Mouse (Mus musculus): ENCODE data around the gene Terb1. TPM values are rescaled to one million over a fixed set of nuclear protein-coding genes. Genes with fewer than 3 reads are reported as not detected.

Gene Terb1
- total and polyA plus RNA-seq, 3 experiments = not detected

DNA sequence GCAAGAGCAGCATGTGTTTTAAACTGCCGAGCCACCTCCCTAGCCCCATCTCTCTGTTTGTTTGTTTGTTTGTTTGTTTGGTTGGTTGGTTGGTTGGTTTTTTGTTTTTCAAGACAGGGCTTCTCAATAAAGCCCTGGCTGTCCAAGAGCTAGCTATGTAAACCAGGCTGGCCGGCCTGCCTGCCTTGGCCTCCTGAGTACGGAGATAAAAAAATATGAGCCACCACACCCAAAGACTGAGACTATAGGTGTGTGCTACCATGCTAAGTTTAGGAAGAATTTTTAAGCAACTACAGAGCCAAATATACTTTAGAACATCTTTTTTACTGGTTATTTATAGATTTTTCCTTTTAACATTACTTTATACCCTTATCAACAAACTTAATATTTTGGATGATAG is 57.5 kb downstream of the Terb1 start:
- DNase-seq = no peak

DNA sequence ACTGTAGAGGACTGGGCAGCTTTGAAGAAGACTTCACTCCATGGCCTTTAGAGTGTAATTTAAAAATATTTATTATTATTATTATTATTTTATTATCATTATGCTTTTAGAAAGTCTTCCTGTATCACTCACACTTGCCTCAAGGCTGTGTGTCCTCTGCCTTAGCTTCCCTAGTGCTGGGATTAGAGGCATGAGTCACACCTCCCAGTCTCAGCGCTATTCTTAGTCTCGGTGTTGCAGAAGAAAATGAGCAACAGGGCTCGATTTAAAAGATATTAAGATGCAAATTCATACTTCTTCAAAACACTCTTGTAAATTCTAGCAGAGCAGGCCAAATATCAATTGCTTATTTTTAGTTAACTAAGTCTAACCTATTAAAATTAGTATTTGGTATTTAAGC is 60.9 kb downstream of the Terb1 start:
- DNase-seq = peak; percentile 27

DNA sequence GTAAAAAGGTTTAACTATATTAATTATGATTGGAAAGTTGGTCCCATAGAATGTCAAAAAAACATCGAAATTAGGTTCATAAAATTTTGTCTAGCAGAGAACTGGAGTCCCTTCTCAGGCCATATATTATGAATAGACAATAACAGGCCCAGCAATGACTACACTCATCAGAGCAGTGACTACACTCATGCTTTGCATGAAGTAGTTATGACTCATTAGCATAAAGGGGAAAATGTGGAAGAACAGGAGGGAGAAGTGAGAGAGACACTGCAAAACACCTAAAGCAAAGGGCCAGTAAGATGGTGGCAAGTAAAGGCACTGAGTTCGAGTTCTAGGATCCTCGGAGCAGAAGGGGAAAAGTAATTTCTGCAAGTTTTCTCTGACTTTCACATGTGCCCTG is 63.7 kb downstream of the Terb1 start:
- no peak for DNase-seq

DNA sequence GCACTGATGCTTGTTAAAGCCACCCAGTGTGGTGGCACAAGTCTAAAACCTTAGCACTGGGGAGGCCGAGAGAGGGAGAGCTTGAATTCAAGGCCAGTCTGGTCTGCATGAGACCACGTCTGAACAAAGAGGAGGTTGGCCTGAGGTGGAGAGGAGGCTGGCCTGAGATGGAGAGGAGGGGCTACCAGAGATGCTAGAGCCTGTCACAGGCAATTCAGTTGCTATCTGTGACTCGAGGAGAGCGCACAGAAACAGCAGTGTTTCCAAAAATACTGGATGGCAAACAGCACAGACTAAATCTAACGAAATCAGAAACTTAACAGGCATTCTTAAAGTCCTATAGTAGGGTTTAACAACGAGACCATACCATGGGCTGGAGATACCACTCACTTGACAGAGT is 64.5 kb downstream of the Terb1 start:
- DNase-seq = no peak

DNA sequence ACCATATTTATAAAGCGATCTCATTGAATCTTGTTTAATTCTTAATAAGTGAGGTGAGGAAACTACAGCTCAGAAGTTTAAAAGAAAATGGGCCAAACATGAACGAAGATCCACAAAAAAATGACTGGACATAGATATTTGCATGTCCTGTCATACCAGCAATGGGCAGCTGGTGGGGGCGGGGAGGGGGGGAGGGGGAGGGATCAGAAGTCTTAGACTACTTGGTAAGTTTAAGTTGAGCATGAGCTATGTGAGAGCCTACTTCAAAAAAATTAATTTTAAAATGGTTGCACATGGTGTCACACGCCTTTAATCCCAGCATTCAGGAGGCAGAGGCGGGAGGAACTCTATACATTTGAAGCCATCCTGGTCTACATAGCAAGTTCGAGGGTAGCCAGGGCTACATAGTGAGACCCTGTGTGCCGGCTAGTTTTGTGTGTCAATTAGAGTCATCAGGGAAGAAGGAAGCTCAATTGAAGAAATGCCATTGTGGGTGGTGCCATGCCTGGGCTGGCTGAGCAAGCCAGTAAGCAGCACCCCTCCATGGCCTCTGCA is 66.5 kb downstream of the Terb1 start:
- no peak for DNase-seq

DNA sequence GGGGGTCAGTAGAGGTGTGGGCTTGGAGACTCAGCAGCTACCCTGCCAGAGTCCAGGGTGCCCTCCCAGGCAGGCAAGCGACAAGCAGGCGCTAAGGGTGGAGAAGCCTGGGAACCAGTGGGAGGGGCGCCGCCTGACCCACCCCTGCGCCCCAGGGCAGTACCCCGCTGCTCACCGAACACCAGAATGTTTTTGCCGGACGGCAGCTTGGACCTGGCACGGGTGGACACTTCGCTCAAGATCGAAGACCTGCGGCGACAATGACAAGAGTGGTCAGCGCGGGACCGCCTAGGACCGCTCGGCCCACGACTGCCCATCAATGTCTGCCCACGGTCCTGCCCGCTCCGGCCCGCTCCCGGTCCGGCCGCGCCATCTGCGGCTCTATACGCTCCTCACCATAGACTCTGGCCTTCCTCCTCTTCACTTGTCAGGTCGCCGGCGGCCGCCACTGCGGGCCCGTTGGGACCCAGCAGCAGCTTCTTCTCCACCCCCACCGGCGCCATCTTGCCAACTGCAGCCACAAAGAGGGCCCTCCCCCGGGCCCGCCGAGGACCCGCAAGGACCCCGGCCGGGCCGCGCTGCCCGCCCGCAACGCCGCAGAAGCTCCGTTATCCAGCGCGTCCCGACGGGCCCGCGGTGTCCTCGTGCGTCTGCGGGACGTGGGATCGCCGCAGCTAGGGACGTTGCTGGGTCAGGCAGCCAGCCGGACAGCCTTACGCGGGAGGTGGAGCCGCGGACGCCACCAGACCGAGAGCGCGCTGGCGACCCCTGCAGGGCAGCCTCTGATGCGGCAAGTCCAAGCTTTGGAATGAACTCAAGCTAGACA is 67.2 kb downstream of the Terb1 start, which contains the start of gene Dync1li2:
Dync1li2 (minus strand) TSS at position 749 of the 826 bp plus-strand sequence.
- DNase-seq = peak; percentile 94

DNA sequence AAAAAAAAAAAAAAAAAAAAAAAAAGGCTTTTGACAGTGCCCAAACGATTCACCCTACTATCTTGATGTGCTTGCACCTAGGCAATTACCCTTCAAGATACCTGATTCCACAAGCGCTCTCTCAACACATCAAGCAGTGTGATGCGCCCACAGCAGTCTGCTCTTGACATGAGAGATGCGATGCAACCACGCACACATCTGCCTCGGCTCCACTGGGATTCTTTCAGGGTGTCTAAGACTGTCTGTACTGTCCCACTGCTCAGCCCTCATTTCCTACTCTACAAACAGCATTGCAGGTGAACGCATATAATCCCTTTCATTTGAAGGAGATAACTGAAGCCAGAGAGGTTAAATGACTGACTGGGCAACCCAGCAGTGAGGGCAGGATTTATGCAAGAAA is 68.1 kb downstream of the Terb1 start:
- DNase-seq = no peak

DNA sequence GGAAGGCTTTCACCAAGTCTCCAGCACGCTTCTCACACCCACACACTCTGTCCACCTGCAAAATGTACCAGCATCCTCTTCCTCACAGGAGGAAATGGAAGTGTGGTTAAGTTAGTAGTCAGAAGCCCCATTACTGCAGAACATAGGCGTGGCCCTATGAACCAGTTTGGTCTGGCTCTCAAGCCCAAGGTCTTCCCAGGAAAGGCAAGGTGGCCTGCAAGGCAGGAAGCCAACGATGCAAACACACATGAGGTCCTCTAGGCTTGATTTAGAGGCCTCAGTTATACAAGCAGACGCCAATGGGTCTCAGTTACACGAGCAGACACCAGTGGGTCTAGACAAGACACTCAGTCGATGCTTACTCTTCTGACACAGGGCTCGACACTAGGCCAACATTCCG is 70.2 kb downstream of the Terb1 start:
- DNase-seq = no peak

DNA sequence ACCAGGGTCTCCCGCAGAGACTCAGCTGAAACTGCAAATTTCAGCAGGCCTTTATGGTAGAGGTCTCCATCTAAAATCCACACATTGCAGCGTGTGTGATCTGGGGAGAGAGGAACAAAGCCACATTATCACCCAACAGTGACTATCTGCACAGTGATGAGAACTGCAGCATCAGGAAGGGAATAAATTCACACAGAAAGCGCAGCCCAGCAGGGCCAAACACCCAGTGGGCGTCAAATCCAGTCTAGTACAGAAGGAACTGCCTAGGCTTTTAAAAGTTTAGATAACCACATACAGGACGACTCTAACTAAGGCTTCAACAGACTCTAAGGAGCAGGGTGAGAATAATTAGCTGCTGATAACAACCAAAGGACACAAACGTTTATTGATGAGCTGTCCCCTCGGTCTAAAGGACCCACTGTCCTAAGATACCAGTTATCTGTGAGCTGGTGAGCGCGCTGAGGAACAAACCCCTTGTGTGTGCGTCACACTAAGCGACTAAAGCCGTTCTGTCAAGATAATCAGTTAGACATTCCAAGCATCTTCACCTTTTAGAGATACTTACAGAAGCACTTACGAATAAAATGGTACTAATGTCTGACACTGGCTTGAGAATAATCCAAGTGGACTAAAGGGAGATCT is 72.1 kb downstream of the Terb1 start:
- no peak for DNase-seq

DNA sequence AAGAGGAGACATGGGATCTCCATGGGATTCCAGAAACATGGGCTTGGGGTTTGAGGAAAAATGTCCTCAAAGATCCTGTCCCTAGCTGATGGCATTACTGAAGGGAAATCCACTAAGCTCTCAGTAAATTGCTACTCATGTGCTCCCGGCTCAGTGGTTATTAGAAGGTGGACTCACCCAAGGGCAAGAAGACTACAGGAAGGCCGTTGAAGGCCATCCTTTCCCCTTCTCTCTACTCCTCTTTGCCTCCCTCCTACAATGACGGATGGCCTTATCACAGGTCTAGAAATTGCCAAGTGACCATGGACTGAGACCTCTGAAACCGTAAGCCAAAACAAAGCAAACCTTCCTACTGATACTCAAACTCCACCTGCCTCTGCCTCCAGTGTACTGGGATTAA is 73.1 kb downstream of the Terb1 start:
- DNase-seq = no peak

DNA sequence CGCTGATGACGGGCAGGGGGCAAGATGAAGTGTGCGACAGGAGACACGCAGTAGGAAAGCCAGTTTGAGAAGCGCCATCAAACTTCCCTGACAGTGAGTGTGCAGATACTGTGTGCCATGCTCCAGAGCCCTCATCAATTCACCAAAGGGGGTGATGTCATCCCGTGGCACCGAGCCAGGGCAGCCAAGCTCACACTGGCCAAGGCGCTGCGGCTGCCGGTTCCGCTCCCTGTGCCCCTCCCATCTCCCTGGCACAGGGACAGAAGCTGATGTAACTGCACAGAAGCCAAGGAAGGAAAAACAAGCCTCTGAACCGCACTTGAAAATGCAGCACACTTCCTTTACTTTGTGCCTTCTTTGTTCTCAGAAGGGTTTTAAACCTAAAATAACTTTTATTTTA is 73.7 kb downstream of the Terb1 start:
- DNase-seq = peak; percentile 100

DNA sequence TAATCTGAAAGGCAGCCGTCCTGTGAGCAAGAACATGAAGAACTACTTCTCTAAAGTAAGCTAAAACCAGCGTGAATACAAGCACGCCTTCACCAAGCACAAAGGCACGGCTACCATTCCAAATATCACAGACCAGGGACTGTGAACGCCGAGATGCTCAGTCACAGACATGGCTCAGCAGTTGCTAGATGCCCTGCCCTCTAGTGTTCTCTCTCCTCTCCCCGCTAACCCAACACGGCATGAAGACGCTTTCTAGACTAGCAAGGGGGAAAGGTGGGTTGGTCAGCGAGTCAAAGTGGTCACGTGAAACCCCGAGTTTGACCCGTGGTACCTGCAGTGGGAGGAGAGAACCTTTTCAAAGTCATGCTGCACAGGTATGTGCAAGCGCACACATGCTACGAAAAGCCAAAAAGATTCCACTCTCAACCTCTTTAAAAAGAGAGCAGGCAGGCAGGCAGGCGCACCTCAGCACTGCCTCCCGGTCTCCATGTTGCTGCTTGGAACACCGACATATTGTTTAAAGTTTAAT is 74.8 kb downstream of the Terb1 start:
- peak; percentile 7 for DNase-seq

DNA sequence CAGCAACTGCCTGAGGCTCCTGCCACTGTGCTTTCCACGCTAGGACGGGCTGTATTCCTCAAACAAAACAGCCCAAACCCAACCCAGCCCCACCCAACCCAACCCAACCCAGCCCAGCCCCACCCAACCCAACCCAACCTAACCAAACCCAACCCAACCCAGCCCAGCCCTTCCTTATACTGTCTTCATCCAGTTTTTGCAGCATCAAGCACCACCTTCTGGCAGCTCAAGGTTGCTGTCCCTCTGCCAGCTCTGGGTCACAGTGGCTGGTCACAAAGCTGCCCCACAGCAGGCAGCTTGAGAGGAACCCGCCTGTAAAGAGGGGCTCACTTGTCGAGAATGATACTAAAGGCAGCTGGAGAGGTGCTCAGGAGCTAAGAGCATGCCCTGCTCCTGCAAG is 75.4 kb downstream of the Terb1 start:
- peak; percentile 82 for DNase-seq

DNA sequence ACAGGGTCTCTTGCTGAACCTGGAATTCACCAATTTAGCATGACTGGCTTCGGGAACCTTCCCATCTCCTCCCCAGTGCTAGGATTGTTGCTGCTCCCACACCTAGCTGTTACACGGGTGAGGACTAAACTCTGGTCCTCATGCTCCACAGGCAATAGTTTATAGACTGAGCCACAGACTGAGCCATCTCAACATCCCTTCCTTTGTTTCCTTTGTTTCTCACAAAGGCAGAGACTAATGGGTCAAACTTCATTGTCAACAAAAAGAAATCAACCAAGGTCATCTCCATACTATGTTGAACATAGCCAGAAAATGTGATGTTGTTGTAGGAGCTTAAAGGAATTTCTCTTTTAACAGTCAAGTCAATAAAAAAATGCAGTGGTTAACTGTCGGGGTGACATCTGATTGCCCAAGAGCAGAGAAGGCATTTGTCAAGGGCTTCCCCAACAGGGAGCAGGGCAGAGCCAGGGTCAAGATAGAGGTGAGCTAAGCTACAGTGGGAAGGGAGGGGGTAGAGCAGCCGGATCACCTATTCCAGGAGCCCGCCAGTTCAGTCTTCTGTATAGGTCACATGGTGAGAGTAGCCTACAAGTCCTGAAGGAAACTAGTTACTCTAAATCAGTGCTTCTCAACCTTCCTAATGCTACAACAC is 76.4 kb downstream of the Terb1 start:
- DNase-seq = peak; percentile 29

DNA sequence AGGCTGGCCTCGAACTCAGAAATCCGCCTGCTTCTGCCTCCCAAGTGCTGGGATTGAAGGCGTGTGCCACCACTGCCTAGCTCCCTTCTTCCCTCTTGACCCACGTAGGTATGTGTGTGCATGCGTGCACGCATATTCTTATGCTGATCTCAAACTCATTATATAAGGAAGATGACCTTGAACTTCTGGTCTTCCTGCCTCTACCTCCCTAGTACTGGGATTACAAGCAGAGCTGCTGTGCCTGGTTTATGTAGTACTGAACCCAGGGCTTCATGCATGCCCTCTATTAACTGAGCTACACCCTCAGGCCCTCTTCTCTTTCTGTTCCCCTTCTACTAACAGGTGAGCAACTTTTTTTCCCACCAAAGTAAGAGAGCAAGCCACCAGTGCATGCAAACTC is 77.1 kb downstream of the Terb1 start:
- no peak for DNase-seq

DNA sequence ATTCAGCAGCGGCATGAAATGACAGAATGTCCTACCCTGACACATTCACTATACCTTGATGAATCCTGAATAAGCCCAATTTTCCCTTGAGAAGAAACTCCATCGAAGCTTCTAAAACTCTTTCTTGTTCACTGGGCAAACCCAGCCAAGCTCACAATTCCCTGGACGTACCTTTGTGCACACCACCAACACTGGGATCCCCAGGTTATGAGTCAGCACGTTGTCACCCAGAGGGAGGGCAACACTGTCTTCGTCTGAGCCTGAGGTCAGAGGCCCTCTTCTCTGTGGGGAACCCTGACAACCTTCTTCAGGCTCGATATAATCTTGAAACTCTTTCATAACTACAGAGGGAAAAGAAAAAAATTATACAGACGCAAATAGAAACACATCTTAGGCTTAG is 79.5 kb downstream of the Terb1 start:
- DNase-seq = peak; percentile 39

DNA sequence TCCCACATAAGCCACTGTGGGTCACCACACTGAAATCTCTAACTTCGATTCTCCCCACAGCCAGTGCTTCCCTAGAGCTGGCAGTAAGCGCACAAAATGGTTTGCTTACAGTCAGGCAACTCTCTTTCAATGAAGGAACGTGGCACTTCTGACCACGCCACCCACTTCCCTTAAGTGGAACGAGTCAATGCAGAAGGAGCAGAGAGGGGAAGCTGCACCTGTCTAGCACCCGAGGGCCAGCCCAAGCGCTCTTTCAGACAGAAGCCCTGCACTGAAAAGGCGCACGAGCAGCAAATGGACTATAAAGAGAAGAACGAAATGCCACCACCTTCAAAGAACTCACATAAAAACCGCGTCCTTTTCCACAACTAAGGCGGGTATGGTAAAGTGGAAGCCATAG is 82.0 kb downstream of the Terb1 start:
- DNase-seq = no peak

DNA sequence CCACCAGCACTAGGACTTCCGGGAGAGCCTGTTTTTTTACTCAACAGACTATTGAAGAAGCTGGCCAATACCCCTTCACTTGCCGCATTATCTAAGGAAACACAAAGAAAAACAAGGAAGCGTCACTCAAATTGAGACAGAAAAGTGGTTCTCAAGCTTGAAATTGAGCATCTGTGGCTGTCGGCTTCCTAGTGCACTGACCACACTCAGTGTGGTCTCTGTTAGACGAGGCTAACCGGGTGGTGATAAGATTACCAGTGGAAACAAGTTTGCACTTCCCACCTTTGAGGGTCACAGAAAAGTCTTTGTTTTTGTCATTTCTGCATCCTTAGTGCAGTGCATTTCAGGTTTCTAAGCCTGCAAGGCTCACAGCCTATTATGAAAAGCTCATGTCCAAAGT is 87.4 kb downstream of the Terb1 start:
- DNase-seq = no peak

DNA sequence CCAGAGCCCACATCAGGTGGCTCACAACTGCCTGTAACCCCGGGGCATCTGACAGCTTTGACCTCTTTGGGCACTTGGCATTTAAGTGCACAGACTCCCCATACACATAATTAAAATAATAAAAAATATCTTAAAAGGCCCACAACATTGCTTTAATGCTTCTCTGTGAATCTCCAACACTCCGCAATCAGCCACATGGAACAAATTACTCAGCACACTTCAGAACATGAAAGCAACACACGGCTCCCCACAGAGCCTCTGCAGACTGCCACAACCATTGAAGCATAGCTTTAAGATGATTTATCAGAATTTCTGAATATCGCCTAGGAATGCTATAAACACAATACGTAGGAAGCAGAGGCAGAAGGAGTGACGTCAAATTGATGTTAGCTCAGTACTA is 93.7 kb downstream of the Terb1 start:
- DNase-seq = no peak

DNA sequence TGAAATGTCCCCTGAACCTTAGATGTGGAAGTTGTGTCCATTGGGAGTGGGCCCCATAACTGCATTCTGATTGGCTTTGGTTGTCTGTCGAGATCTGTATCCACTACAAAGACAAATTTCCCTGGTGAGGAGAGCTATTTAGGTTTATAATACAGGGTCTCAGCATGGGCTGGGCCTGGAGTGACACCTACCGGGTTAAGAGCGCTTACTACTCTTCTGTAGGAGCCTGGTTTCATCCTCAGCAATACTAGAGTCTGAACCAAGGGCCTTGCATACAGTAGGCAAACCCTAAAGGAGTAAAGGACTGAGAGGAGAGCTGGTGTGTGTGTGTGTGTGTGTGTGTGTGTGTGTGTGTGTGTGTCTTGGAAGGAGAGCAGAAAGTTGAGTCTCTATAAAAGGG is 95.5 kb downstream of the Terb1 start:
- no peak for DNase-seq

DNA sequence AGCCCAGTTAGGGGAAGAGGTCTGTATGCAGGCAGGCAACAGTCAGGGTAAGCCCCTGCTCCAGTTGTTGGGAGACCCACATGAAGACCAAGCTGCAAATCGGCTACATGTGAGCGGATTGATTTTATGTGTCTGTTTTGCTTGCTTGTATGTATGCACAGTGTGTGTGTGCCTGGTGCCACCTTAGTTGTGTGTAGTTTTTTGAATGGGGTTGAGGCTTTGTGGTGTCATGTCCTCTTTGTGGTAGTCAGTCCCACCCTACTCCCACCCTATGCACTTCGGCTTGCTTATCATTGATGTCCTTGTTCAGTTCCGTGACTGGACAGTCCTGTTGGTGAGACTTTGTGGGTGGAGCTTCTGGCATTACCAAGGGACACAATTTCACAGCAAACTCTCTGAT is 95.9 kb downstream of the Terb1 start:
- peak; percentile 28 for DNase-seq

DNA sequence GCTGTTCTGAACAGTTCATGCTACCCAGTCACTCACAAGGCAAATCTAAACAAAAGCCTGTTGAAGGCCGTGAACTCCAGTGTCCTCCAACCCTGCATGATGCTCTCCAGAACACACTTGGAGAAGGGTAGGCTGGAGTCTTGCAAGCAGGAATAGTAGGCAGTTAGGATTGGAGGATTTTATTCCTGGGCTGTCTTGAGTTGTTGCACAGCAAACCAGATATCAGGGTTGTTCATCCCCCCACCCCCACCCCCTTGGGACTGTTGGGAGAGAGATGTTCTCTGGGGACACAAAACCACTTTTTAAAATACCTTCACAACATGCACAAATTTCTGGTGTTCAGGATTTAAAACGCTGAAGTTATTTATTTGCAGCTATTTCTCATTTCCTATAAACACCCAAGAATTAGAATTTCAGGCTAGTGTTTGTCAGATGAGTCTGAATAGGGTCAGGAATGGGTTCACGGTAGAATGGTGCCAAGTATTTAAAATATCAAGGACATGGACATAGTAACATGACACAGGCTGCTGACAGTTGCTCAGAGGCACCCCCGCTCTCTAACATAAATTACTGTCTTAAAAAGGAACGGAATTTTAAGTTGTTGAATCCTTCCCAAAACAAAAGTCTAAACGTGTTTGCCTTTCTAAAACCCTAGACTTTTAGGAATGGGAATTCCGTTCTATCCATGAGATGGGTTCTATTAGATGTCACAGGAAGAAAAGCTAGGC is 96.7 kb downstream of the Terb1 start:
- peak; percentile 49 for DNase-seq

All from adrenal gland, adult 2 months (tissue).